Mouse (Mus musculus): Measurements from ENCODE around the gene Plb1. TPM values are rescaled to one million over a fixed set of nuclear protein-coding genes. Genes with fewer than 3 reads are reported as not detected.

The Plb1 gene
- not detected for polyA plus RNA-seq (2017; shearing (Covaris generic))

DNA sequence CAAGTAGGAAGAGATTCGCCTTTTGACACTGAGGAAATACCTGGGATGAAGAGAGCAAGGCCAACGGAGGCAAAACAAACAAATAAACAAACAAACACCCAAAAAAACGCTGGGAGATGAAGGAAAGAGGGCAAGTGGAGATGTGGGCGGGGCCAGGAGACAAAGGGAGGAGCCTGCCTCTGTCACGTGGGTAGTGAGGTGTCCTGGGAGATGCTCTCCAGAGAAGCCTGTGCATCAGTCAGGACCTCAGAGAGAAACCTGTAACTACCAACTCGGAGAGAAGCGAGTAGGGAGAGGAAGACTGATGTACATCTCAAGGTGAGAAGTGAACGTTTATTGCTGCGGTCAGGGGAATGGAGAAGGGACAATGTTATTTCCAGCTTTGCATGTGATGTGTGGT lies at the start of gene Plb1:
TSS of gene Plb1 (plus strand) at position 235 of the 400 bp plus-strand sequence.

Other genes with a start within 250 kb of the Plb1 start
- gene Fosl2, start 96.9 kb upstream of the Plb1 start, polyA plus RNA-seq (2017; shearing (Covaris generic)): 146 TPM
- 216 TPM for gene Ppp1cb, start 226.1 kb downstream of the Plb1 start, polyA plus RNA-seq (2017; shearing (Covaris generic))

All from effector memory CD4-positive, alpha-beta T cell, adult 5 months (primary cell).